Mouse (Mus musculus): ENCODE measurements around the gene Lats2. TPM values are rescaled to one million over a fixed set of nuclear protein-coding genes. Genes with fewer than 3 reads are reported as not detected.
"Not testable (repeated sequence)": the region's sequence is repeated elsewhere in the genome, so short reads cannot be mapped to it uniquely, and the experiment has no call there.

Gene Lats2
- polyA plus RNA-seq, 1 experiment: 50.8 TPM

DNA sequence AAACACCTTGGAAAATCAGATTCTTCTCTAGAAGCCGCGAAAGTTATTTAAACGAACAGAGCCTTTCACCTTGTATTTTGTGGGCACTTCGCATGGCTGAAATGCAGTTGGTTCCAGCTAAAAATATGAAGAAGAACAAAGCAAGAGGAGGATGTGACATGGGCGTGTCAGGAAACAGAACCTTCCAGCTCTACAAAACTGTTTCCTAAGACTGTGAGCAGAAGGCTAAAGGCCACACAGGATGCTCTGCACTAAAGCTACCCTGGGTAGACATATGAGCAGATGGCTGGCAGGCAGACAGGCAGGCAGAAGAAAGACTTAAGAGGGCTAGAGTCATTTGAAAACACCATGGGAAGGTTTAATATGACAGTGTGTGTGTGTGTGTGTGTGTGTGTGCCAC, 10.9 kb upstream of the Lats2 start:
- no peak overlapping the region for H3K4me3 ChIP-seq (ENCODE audit: insufficient read depth, low read length)
- TF ChIP-seq CTCF (IDR thresholded peaks at IDR 0.05; ENCODE audit: borderline replicate concordance, insufficient read depth, low read length) (no peak), POLR2A (IDR thresholded peaks at IDR 0.05; ENCODE audit: low read depth, low read length) (no peak)

GRCm38 (mm10) chr14:57760447-57761412, 2.5 kb upstream of the Lats2 start:
- peaks cover 16% of the 10 kb centered on the region for H3K4me1 ChIP-seq (ENCODE audit: control insufficient read depth, insufficient read depth, low read length)
- no peak overlapping the region for H3K4me3 ChIP-seq (ENCODE audit: insufficient read depth, low read length)
- H3K27ac ChIP-seq (ENCODE audit: insufficient read depth, low read length): peak overlapping the region; percentile 99

More for the DNA sequence above, 10.9 kb upstream of the Lats2 start:
- H3K4me1 ChIP-seq (ENCODE audit: control insufficient read depth, insufficient read depth, low read length): 0 out of 2 replicates have a peak, but pooled peaks cover 2% of the 10 kb centered on the region
- H3K27ac ChIP-seq (ENCODE audit: insufficient read depth, low read length): no peak overlapping the region

GRCm38 (mm10) chr14:57756094-57756493, 2.1 kb downstream of the Lats2 start:
- H3K4me1 ChIP-seq (ENCODE audit: control insufficient read depth, insufficient read depth, low read length): peaks cover 18% of the 10 kb centered on the region
- TF ChIP-seq CTCF (IDR thresholded peaks at IDR 0.05; ENCODE audit: borderline replicate concordance, insufficient read depth, low read length): no peak

More at GRCm38 (mm10) chr14:57760447-57761412, 2.5 kb upstream of the Lats2 start:
- TF ChIP-seq POLR2A (IDR thresholded peaks at IDR 0.05; ENCODE audit: low read depth, low read length) (no peak; the same call in 1 of the 2 replicates), CTCF (IDR thresholded peaks at IDR 0.05; ENCODE audit: borderline replicate concordance, insufficient read depth, low read length) (no peak)

GRCm38 (mm10) chr14:57755661-57756060, 2.5 kb downstream of the Lats2 start:
- Histone ChIP-seq H3K4me3 (ENCODE audit: insufficient read depth, low read length) (no peak overlapping the region), H3K27ac (ENCODE audit: insufficient read depth, low read length) (no peak overlapping the region), H3K4me1 (ENCODE audit: control insufficient read depth, insufficient read depth, low read length) (peaks cover 14% of the 10 kb centered on the region)
- TF ChIP-seq POLR2A (IDR thresholded peaks at IDR 0.05; ENCODE audit: low read depth, low read length) (no peak), CTCF (IDR thresholded peaks at IDR 0.05; ENCODE audit: borderline replicate concordance, insufficient read depth, low read length) (no peak)

More at GRCm38 (mm10) chr14:57756094-57756493, 2.1 kb downstream of the Lats2 start:
- H3K4me3 ChIP-seq (ENCODE audit: insufficient read depth, low read length): no peak overlapping the region
- no peak overlapping the region for H3K27ac ChIP-seq (ENCODE audit: insufficient read depth, low read length)

DNA sequence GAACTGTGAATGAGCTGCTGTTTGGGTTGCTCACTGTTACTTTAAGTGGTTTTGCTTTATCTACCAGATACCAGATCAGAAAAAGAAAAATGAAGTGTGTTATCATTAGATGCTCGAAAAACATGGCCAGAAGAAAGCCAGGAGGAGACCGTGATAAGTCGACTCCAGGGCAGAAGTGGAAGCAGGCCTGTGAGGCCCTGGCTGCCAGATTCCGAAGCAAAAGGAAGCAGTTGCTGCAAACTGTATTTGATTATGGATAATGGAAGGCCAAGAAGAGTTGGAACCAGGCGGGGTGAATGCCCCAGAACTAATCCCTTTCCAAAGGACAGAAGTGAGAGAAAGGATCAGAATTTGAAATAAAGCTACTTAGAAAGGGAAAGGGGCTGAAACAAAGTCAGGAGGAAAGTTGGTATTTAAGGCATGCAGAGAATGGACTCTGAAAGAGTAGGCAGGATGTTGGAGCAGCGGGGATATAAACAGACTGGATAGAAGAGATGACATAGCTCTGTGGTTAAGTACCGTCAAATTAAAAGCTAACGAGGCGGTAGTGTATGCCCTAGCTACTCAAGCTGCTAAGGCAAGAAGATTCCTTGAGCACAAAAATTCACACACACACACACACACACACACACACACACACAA, 4.7 kb downstream of the Lats2 start:
- no peak for TF ChIP-seq POLR2A (IDR thresholded peaks at IDR 0.05; ENCODE audit: low read depth, low read length)
- TF ChIP-seq CTCF (IDR thresholded peaks at IDR 0.05; ENCODE audit: borderline replicate concordance, insufficient read depth, low read length): no peak
- Histone ChIP-seq H3K4me1 (ENCODE audit: control insufficient read depth, insufficient read depth, low read length) (peaks cover 12% of the 10 kb centered on the region), H3K27ac (ENCODE audit: insufficient read depth, low read length) (peak overlapping the region; percentile 70), H3K4me3 (ENCODE audit: insufficient read depth, low read length) (no peak overlapping the region)

GRCm38 (mm10) chr14:57751006-57751405, 7.2 kb downstream of the Lats2 start:
- H3K27ac ChIP-seq (ENCODE audit: insufficient read depth, low read length); H3K4me3 ChIP-seq (ENCODE audit: insufficient read depth, low read length): not testable (repeated sequence)
- H3K4me1 ChIP-seq (ENCODE audit: control insufficient read depth, insufficient read depth, low read length): peaks cover 12% of the 10 kb centered on the region

DNA sequence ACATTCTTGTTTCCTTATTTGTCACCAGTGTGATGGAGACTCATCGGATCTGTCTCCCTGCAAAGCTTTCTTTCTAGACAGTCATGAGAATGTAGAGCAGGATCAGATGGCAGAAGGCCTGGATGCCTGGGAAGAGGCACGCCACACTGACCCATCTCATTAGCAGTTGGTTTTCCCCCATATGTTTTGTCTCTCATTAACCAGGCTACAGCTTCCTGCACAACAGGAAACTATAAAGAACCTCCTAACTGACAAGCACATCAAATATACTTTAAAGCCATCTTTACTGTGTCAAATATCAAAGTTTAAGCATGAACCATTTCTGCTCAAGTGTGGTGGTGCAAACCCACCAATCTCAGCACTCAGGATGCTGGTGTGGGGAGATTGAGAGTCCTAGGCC, 8.7 kb downstream of the Lats2 start:
- TF ChIP-seq POLR2A (IDR thresholded peaks at IDR 0.05; ENCODE audit: low read depth, low read length) (no peak), CTCF (IDR thresholded peaks at IDR 0.05; ENCODE audit: borderline replicate concordance, insufficient read depth, low read length) (no peak)
- Histone ChIP-seq H3K4me3 (ENCODE audit: insufficient read depth, low read length) (no peak overlapping the region), H3K27ac (ENCODE audit: insufficient read depth, low read length) (peak overlapping the region; percentile 49; the same call in 1 of the 2 replicates), H3K4me1 (ENCODE audit: control insufficient read depth, insufficient read depth, low read length) (peaks cover 12% of the 10 kb centered on the region)

DNA sequence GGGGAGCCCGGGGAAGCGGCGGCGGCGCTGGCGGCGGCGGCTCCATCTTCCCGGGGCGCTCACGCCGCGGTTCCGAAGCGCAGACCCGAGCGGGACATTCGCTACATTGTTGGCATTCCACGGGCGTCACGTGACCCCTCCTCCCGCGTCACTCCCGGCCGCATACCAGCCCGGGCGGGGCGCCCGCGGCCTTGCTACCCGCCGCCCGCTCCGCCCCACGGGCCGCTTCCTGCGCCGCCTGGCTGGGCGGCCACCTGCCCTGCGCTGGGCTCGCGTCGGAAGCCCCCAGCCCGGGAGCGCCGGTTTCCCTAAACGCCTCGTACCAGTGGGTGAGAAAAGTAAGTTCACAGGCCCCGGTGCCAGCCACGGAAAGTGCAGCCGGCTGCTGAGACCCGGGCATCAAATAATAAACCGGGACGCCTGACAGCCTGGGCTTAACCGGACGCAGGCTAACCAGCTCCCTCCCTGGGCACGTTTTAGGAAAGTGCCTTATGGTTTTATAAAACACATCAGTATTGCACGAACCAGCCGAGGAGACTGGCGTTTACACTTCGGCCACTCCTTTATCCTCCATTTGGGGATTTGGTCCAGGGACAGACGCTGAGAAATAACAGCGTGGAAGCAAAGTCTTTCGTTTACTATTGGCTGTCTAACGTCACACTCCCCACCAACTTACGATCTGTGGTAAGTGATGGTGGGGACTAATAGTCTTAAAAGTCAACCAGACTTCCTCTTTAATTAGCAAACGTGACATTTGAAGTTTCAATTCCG, 12.0 kb downstream of the Lats2 start, which contains the start of gene Gm49361:
TSS of gene Gm49361 (minus strand) at position 103 of the 771 bp plus-strand sequence.
- peak; percentile 56 for TF ChIP-seq POLR2A (IDR thresholded peaks at IDR 0.05; ENCODE audit: low read depth, low read length)
- TF ChIP-seq CTCF (IDR thresholded peaks at IDR 0.05; ENCODE audit: borderline replicate concordance, insufficient read depth, low read length): no peak
- H3K27ac ChIP-seq (ENCODE audit: insufficient read depth, low read length): peak within 1 kb of the TSS; percentile 90
- H3K4me1 ChIP-seq (ENCODE audit: control insufficient read depth, insufficient read depth, low read length): peaks cover 15% of the 10 kb centered on the region
- peak within 1 kb of the TSS; percentile 94 for H3K4me3 ChIP-seq (ENCODE audit: insufficient read depth, low read length)

- Histone ChIP-seq H3K4me3 (ENCODE audit: insufficient read depth, low read length) (peak overlapping the region; percentile 94), H3K4me1 (ENCODE audit: control insufficient read depth, insufficient read depth, low read length) (peaks cover 17% of the 10 kb centered on the region), H3K27ac (ENCODE audit: insufficient read depth, low read length) (peak overlapping the region; percentile 87)
- no peak for TF ChIP-seq CTCF (IDR thresholded peaks at IDR 0.05; ENCODE audit: borderline replicate concordance, insufficient read depth, low read length)
- TF ChIP-seq POLR2A (IDR thresholded peaks at IDR 0.05; ENCODE audit: low read depth, low read length): 0 out of 2 replicates have a peak, but pooled peaks have one; percentile 34
Measured at GRCm38 (mm10) chr14:57745291-57745969, 12.8 kb downstream of the Lats2 start.

Data from embryonic fibroblast, embryonic 13.5 days (primary cell).